Mouse (Mus musculus) liver (tissue): ENCODE measurements around the gene Bhlhe40.

Experiments
- DNase-seq: peaks from one replicate; pipeline ENCODE4 v3.0.0-alpha.2; 2020; ENCODE audit warnings: mixed read lengths

Gene Bhlhe40

GRCm38 (mm10) chr6:108694965-108695724 is 34.7 kb downstream of the Bhlhe40 start:
- DNase-seq: no peak

GRCm38 (mm10) chr6:108695844-108696821 is 35.7 kb downstream of the Bhlhe40 start:
- DNase-seq: no peak

GRCm38 (mm10) chr6:108696822-108697202 is 36.4 kb downstream of the Bhlhe40 start:
- no peak for DNase-seq

GRCm38 (mm10) chr6:108697345-108697744 is 36.9 kb downstream of the Bhlhe40 start:
- DNase-seq: no peak

- no peak for DNase-seq
These were observed 38.0 kb downstream of the Bhlhe40 start for GRCm38 (mm10) chr6:108698343-108698870.

- DNase-seq: no peak
These were observed 39.2 kb downstream of the Bhlhe40 start for GRCm38 (mm10) chr6:108699679-108700078.

- no peak for DNase-seq
These were observed 40.4 kb downstream of the Bhlhe40 start for GRCm38 (mm10) chr6:108700638-108701343.

GRCm38 (mm10) chr6:108702648-108703047 is 42.2 kb downstream of the Bhlhe40 start:
- no peak for DNase-seq

GRCm38 (mm10) chr6:108703085-108703484 is 42.7 kb downstream of the Bhlhe40 start:
- DNase-seq: no peak

GRCm38 (mm10) chr6:108704316-108705080 is 44.1 kb downstream of the Bhlhe40 start:
- DNase-seq: peak; percentile 63

GRCm38 (mm10) chr6:108705957-108706356 is 45.5 kb downstream of the Bhlhe40 start:
- no peak for DNase-seq

GRCm38 (mm10) chr6:108706994-108707645 is 46.7 kb downstream of the Bhlhe40 start:
- no peak for DNase-seq

GRCm38 (mm10) chr6:108709131-108709470 is 48.7 kb downstream of the Bhlhe40 start:
- no peak for DNase-seq

- DNase-seq: peak; percentile 57
These were observed 49.2 kb downstream of the Bhlhe40 start for GRCm38 (mm10) chr6:108709471-108710231.

- DNase-seq: no peak
These were observed 50.2 kb downstream of the Bhlhe40 start for GRCm38 (mm10) chr6:108710667-108711066.

- no peak for DNase-seq
These were observed 50.9 kb downstream of the Bhlhe40 start for GRCm38 (mm10) chr6:108711192-108711964.

GRCm38 (mm10) chr6:108712148-108712547 is 51.7 kb downstream of the Bhlhe40 start:
- no peak for DNase-seq

- no peak for DNase-seq
These were observed 52.9 kb downstream of the Bhlhe40 start for GRCm38 (mm10) chr6:108713175-108713974.
